Mouse (Mus musculus) midbrain, embryonic 14.5 days (tissue): ENCODE data around the gene Hbb-bt. TPM values are rescaled to one million over a fixed set of nuclear protein-coding genes. Genes with fewer than 3 reads are reported as not detected.

ENCODE experiments used
- ATAC-seq: fragments of 200-750 bp; cut with Nextera tagmentation; 2 replicates; pipeline ENCODE4 v1.8.0; 2017; ENCODE audit warnings: moderate number of reproducible peaks, moderate library complexity; ENCODE audit not compliant: low FRiP score, low TSS enrichment
- DNase-seq: peaks from one replicate; pipeline ENCODE4 v3.0.0-alpha.2; 2015
- H3K27ac ChIP-seq: fragments of 300-500 bp; sonication (generic); replicated peaks from 2 replicates; pipeline ENCODE4 v1.5.1; 2014; ENCODE audit warnings: mild to moderate bottlenecking, low read depth, low read length, moderate library complexity
- H3K27me3 ChIP-seq: fragments of 300-500 bp; sonication (generic); 2 replicates; pipeline ENCODE4 v1.6.1; 2014; ENCODE audit warnings: low read length, control low read depth, mixed read lengths; ENCODE audit not compliant: control insufficient read depth, insufficient read depth
- H3K36me3 ChIP-seq: fragments of 300-500 bp; sonication (generic); 2 replicates; pipeline ENCODE4 v1.6.1; 2014; ENCODE audit warnings: low read length, control low read depth; ENCODE audit not compliant: control insufficient read depth, insufficient read depth
- H3K4me1 ChIP-seq: fragments of 300-500 bp; sonication (generic); 2 replicates; pipeline ENCODE4 v1.6.1; 2014; ENCODE audit warnings: mild to moderate bottlenecking, antibody characterized with exemption, low read length, control low read depth; ENCODE audit not compliant: control insufficient read depth, insufficient read depth
- H3K4me2 ChIP-seq: fragments of 300-500 bp; sonication (generic); 2 replicates; pipeline ENCODE4 v1.6.1; 2014; ENCODE audit warnings: mild to moderate bottlenecking, low read length, moderate library complexity
- H3K4me3 ChIP-seq: fragments of 300-500 bp; sonication (generic); replicated peaks from 2 replicates; pipeline ENCODE4 v1.5.1; 2014; ENCODE audit warnings: low read depth, low read length
- H3K9ac ChIP-seq: fragments of 300-500 bp; sonication (generic); replicated peaks from 2 replicates; pipeline ENCODE4 v1.6.1; 2014; ENCODE audit warnings: mild to moderate bottlenecking, low read length, moderate library complexity
- H3K9me3 ChIP-seq: fragments of 300-500 bp; sonication (generic); 2 replicates; pipeline ENCODE4 v1.6.1; 2016; ENCODE audit warnings: low read length, control low read depth, mixed read lengths; ENCODE audit not compliant: control insufficient read depth
- WGBS: fragments of 180-500 bp; shearing (Covaris S2); extraction: QIAGEN DNeasy Blood & Tissue Kit; methylation state at CpG from one replicate; pipeline ENCODE4 v1.1.7; 2014; 5-methylcytosine and 5-hydroxymethylcytosine counted together
- polyA plus RNA-seq: library from polyadenylated mRNA; unstranded; fragments of >200 nt; fragmentation: Nextera tagmentation; extraction: Ambion mirVana; gene quantifications from 2 replicates; pipeline ENCODE4 v1.2.1, GENCODE M21; 2014

Hbb-bt gene
- 856 and 1,369 TPM in 2 replicates for polyA plus RNA-seq

DNA sequence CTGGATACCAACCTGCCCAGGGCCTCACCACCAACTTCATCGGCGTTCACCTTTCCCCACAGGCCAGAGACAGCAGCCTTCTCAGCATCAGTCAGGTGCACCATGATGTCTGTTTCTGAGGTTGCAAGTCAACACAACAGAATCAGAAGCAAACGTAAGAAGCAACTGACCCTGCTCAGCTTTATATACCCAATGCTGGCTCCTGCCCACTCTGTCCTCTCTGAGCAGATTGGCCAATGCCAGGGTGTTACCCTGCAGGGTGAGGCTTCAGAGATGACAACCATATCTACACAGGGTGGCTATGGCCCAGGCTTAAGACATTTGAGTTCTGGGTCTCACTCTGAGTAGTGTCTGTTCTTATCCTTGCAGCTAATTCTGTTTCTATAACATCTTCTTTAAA is at the start of gene Hbb-bt:
Gene Hbb-bt (minus strand): TSS at position 231 of the 400 bp plus-strand sequence.
- Histone ChIP-seq H3K27me3 (no peaks in the 10 kb centered on the region), H3K4me1 (no peaks in the 10 kb centered on the region), H3K9me3 (no peaks in the 10 kb centered on the region), H3K4me3 (no peak within 1 kb of the TSS), H3K4me2 (no peak within 1 kb of the TSS), H3K27ac (no peak within 1 kb of the TSS), H3K9ac (no peak within 1 kb of the TSS), H3K36me3 (no peaks in the 10 kb centered on the region)
- ATAC-seq: no peak
- WGBS: 93% methylated on average over 3 of the region's 3 CpGs
- no peak for DNase-seq

DNA sequence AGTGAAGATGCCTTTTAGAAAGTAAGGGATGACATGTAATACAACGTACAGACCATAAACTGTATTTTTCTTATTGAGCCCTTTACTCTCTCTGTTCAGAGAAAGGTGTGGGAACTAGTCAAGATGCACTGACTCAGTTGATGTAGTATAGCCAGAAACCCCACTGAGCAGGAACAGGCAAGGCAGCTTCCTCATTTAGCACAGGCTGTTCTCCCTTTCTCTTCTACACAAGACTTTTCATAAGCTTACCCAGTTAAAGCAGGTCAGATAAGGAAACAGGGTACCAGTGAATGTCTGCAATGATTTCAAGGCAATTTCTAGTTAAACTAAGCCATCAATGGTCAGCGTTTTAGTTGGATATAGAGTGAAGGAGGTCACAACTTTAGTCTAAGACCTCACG is 47.7 kb upstream of the Hbb-bt start:
- 85% methylated on average over 3 of the region's 3 CpGs for WGBS
- H3K4me2 ChIP-seq: no peak overlapping the region
- no peaks in the 10 kb centered on the region for H3K27me3 ChIP-seq
- ATAC-seq (no peak), DNase-seq (no peak)
- no peak overlapping the region for H3K9ac ChIP-seq
- no peaks in the 10 kb centered on the region for H3K4me1 ChIP-seq
- no peak overlapping the region for H3K27ac ChIP-seq
- H3K4me3 ChIP-seq: no peak overlapping the region
- H3K9me3 ChIP-seq: no peaks in the 10 kb centered on the region
- H3K36me3 ChIP-seq: no peaks in the 10 kb centered on the region

DNA sequence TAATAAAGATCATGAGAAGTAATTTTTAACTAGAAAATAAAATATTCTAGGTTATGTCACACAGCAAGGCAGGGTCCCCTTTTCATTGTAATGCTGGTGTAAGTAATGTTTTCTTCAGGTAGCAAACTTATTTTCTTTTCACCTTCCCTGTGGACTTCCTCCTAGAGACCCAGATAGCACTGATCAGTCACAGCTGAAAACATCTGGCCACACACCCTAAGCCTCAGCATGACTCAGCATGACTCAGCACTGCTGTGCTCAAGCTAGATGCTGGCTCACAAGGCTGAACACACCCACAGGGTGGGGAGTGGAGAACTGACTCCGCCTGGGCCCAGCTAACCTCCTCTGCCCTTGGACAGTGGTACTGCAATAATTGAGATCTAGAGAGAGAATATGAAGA is 47.1 kb upstream of the Hbb-bt start:
- Histone ChIP-seq H3K27ac (no peak overlapping the region), H3K9me3 (no peaks in the 10 kb centered on the region), H3K4me3 (no peak overlapping the region), H3K4me1 (no peaks in the 10 kb centered on the region), H3K27me3 (no peaks in the 10 kb centered on the region), H3K9ac (no peak overlapping the region), H3K36me3 (no peaks in the 10 kb centered on the region), H3K4me2 (no peak overlapping the region)
- WGBS: 50% methylated on average over 1 of the region's 1 CpGs
- ATAC-seq: no peak
- peak; percentile 8 for DNase-seq

DNA sequence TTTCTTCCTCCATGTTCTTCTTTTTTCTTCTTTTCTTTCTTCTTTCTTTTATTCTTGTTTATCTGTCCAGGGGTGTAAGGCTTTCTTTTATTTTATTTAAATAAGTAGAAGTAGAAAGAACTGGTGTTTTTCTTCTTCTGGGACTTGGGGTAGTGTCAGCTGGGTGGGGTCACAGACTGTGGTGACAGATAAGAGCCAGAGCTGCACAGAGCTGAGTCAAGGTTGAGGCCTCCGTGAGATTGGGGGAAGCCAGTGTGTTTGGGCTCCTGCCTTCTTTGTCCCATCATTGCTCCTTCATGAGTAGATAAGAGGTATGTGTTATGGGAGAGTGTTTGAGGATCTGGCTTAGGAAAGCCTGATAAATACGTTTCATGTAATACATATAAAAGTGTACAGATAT is 45.3 kb upstream of the Hbb-bt start:
- ATAC-seq: no peak
- H3K4me1 ChIP-seq: no peaks in the 10 kb centered on the region
- no peak overlapping the region for H3K27ac ChIP-seq
- no peaks in the 10 kb centered on the region for H3K27me3 ChIP-seq
- no peaks in the 10 kb centered on the region for H3K36me3 ChIP-seq
- no peak for DNase-seq
- WGBS: 76% methylated on average over 2 of the region's 2 CpGs
- H3K4me3 ChIP-seq: no peak overlapping the region
- H3K9me3 ChIP-seq: no peaks in the 10 kb centered on the region
- no peak overlapping the region for H3K4me2 ChIP-seq
- no peak overlapping the region for H3K9ac ChIP-seq

DNA sequence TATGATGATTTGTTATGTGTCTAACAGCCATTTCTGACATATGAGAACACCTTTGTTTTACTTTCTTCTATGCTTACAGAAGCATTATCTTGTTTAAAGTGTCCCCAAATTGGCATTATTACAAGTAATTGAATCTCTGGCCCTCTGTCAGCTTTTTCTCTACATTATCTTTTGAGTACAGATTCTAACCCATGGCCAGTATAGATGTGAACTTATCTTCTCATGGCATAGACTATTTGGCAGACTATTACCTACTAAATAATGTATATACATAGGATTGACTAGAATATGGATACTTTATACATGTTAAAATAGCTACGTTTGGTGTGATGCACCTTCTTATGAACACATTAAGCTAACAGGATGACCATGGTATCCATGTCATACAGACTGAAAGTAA is 40.9 kb upstream of the Hbb-bt start:
- no peak overlapping the region for H3K4me3 ChIP-seq
- no peak for DNase-seq
- no peaks in the 10 kb centered on the region for H3K27me3 ChIP-seq
- 73% methylated on average over 1 of the region's 1 CpGs for WGBS
- H3K4me2 ChIP-seq: no peak overlapping the region
- no peaks in the 10 kb centered on the region for H3K36me3 ChIP-seq
- ATAC-seq: no peak
- H3K4me1 ChIP-seq: no peaks in the 10 kb centered on the region
- H3K9ac ChIP-seq: no peak overlapping the region
- no peaks in the 10 kb centered on the region for H3K9me3 ChIP-seq
- H3K27ac ChIP-seq: no peak overlapping the region

DNA sequence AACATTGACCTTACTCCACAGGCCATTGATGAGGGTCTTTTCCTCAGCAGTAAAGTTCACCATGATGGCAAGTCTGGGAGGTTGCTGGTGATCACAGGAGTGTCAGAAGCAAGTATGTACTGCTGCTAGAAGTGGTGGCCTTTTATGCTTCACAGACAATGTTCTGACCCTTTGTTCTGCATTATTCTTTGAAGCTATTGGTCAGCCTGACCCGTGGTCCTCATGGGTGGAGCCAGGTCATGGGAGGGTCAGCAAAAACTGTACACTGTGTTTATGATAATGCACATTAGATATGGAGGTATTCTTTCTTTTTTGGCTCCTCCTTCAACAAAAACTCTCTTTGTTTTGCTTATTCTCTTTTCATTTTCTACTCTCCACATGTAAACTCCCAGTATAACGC is 39.3 kb upstream of the Hbb-bt start, which contains the start of gene Hbb-y:
Gene Hbb-y (minus strand): TSS at position 127 of the 400 bp plus-strand sequence.
- no peak within 1 kb of the TSS for H3K9ac ChIP-seq
- no peak within 1 kb of the TSS for H3K27ac ChIP-seq
- no peaks in the 10 kb centered on the region for H3K27me3 ChIP-seq
- no peaks in the 10 kb centered on the region for H3K4me1 ChIP-seq
- no peaks in the 10 kb centered on the region for H3K36me3 ChIP-seq
- no peak within 1 kb of the TSS for H3K4me3 ChIP-seq
- H3K4me2 ChIP-seq: no peak within 1 kb of the TSS
- H3K9me3 ChIP-seq: no peaks in the 10 kb centered on the region
- no peak for DNase-seq
- no peak for ATAC-seq
- 72% methylated on average over 2 of the region's 2 CpGs for WGBS

DNA sequence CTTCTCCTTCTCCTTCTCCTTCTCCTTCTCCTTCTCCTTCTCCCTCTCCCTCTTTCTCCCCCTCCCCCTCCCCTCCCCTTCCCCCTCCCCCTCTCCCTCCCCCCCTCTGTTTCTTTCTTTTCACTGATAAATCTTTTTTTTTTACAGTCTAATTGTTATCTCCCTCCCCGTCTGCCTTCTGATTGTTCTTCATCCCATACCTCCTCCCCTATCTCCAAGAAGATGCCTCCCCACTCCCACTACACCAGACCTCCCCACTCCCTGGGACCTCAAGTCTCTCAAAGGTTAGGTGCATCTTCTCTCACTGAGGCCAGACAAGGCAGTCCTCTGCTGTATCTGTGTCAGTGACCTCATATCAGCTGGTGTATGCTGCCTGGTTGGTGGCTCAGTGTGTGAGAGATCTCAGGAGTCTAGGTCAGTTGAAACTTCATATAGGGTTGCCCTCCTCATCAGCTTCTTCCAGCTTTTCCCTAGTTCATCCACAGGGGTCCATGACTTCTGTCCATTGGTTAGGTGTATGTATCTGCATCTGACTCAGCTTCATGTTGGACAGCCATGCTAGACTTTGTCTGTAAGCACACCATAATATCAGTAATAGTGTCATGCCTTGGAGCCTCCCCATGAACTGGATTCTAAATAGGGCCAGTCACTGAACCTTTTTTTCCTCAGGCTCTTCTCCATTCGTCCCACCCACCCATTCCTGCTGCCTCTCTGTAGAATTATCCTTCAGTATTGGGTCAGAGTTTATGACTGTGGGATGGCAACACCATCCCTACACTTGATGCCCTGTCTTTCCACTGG is 30.9 kb upstream of the Hbb-bt start:
- Histone ChIP-seq H3K9ac (no peak overlapping the region), H3K9me3 (no peaks in the 10 kb centered on the region), H3K27me3 (no peaks in the 10 kb centered on the region), H3K27ac (no peak overlapping the region), H3K4me2 (no peak overlapping the region), H3K4me3 (no peak overlapping the region), H3K36me3 (no peaks in the 10 kb centered on the region), H3K4me1 (no peaks in the 10 kb centered on the region)
- ATAC-seq (no peak), DNase-seq (no peak)
- WGBS: 70% methylated on average over 2 of the region's 2 CpGs

DNA sequence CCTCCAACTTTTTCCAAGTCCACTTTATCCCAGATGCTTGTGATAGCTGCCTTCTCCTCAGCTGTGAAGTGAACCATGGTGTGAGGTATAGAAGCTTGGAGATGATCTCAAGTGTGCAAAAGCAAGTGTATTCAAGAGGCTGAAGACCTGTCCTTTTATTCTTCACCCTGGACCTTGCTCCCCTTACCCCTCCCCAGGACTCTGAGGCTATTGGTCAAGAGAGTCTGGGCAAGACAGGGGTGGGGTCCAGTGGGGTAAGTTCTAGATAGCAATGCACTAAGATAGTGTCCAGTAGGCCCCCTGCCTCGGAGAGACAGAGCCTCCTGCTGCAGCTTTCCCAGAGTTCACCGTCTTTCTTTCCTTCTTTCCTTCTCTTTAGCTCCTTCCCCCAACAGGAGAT is 29.2 kb upstream of the Hbb-bt start, which contains the start of gene Hbb-bh1:
Gene Hbb-bh1 (minus strand): TSS at position 131 of the 400 bp plus-strand sequence.
- Histone ChIP-seq H3K9ac (no peak within 1 kb of the TSS), H3K27me3 (no peaks in the 10 kb centered on the region), H3K9me3 (no peaks in the 10 kb centered on the region), H3K4me1 (no peaks in the 10 kb centered on the region), H3K4me2 (no peak within 1 kb of the TSS), H3K4me3 (no peak within 1 kb of the TSS), H3K36me3 (no peaks in the 10 kb centered on the region), H3K27ac (no peak within 1 kb of the TSS)
- 71% methylated on average over 2 of the region's 2 CpGs for WGBS
- DNase-seq (no peak), ATAC-seq (no peak)

DNA sequence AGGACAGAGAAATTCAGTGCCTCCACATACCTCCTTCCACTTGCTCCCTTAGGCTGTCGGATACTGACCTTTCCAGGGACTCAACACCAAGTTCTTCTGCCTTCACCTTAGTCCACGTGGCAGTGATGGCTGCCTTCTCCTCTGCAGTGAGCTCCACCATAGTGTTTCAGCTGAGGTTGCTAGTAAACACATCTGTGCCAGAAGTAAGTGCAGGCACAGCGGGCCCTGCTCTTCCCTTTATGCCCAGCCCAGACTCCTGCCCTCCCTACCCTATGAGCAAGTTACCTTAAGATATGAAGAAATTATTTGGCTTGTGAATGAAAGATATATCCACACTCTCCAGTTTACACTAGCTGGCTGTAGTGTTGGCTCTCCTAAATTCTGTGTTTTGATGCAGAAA is 26.5 kb upstream of the Hbb-bt start, which contains the start of gene Hbb-bh2:
Gene Hbb-bh2 (minus strand): TSS at position 253 of the 400 bp plus-strand sequence.
- 75% methylated on average over 3 of the region's 3 CpGs for whole genome bisulfite sequencing
- H3K27ac ChIP-seq: no peak within 1 kb of the TSS
- H3K36me3 ChIP-seq: no peaks in the 10 kb centered on the region
- H3K4me2 ChIP-seq: no peak within 1 kb of the TSS
- no peak within 1 kb of the TSS for H3K9ac ChIP-seq
- no peaks in the 10 kb centered on the region for H3K4me1 ChIP-seq
- H3K9me3 ChIP-seq: no peaks in the 10 kb centered on the region
- ATAC-seq (no peak), DNase-seq (no peak)
- no peaks in the 10 kb centered on the region for H3K27me3 ChIP-seq
- no peak within 1 kb of the TSS for H3K4me3 ChIP-seq
